Mouse (Mus musculus) midbrain, embryonic 13.5 days (tissue): ENCODE data around the gene Spata5. TPM values are rescaled to one million over a fixed set of nuclear protein-coding genes. Genes with fewer than 3 reads are reported as not detected.
"Not testable (repeated sequence)": the region's sequence is repeated elsewhere in the genome, so short reads cannot be mapped to it uniquely, and the experiment has no call there.

Experiments
- ATAC-seq: fragments of 200-750 bp; cut with Nextera tagmentation; 2 replicates; pipeline ENCODE4 v1.8.0; 2017; ENCODE audit warnings: mild to moderate bottlenecking, moderate TSS enrichment, moderate library complexity
- H3K27ac ChIP-seq: fragments of 300-500 bp; sonication (generic); 2 replicates; pipeline ENCODE4 v1.5.1; 2015; ENCODE audit warnings: inconsistent platforms, mild to moderate bottlenecking, moderate library complexity
- H3K27me3 ChIP-seq: fragments of 300-500 bp; sonication (generic); 2 replicates; pipeline ENCODE4 v1.6.1; 2015; ENCODE audit warnings: mild to moderate bottlenecking, inconsistent platforms
- H3K36me3 ChIP-seq: fragments of 300-500 bp; sonication (generic); 2 replicates; pipeline ENCODE4 v1.6.1; 2015; ENCODE audit warnings: mild to moderate bottlenecking, inconsistent platforms
- H3K4me1 ChIP-seq: fragments of 300-500 bp; sonication (generic); replicated peaks from 2 replicates; pipeline ENCODE4 v1.6.1; 2015; ENCODE audit warnings: inconsistent platforms
- H3K4me2 ChIP-seq: fragments of 300-500 bp; sonication (generic); replicated peaks from 2 replicates; pipeline ENCODE4 v1.6.1; 2015; ENCODE audit warnings: moderate library complexity, mild to moderate bottlenecking, inconsistent platforms
- H3K4me3 ChIP-seq: fragments of 300-500 bp; sonication (generic); replicated peaks from 2 replicates; pipeline ENCODE4 v1.5.1; 2015; ENCODE audit warnings: mild to moderate bottlenecking, inconsistent platforms
- H3K9ac ChIP-seq: fragments of 300-500 bp; sonication (generic); replicated peaks from 2 replicates; pipeline ENCODE4 v1.6.1; 2015; ENCODE audit warnings: mild to moderate bottlenecking, inconsistent platforms
- H3K9me3 ChIP-seq: fragments of 300-500 bp; sonication (generic); 2 replicates; pipeline ENCODE4 v1.6.1; 2016; ENCODE audit warnings: mild to moderate bottlenecking, inconsistent platforms
- WGBS: fragments of 180-500 bp; shearing (Covaris S2); methylation state at CpG from one replicate; pipeline ENCODE4 v1.1.7; 2015; 5-methylcytosine and 5-hydroxymethylcytosine counted together
- polyA plus RNA-seq: library from polyadenylated mRNA; unstranded; fragments of >200 nt; fragmentation: Nextera tagmentation; extraction: Ambion mirVana; gene quantifications from 2 replicates; pipeline ENCODE4 v1.2.1, GENCODE M21; 2015

Spata5 gene
- polyA plus RNA-seq, 1 experiment from 2014 or later: 31.2 TPM

DNA sequence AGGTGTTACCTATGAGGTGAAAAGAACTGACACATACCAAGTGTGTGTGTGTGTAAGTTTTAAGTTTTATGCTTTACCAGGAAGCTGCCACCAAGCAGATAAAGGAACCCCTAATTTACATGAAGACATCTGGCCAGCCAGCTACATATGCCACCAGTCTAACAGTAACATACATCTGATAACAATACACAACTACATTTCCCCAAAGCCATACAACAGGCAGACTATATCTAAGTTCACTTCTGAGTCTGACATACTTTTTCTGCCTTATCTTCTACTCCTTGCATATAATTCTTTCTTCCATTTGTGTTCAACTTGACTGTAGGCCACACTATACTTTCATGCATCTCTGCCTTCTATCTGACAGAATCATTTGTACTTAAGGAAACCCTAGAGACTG lies 112.4 kb downstream of the Spata5 start:
- Histone ChIP-seq H3K27ac (no peak overlapping the region), H3K4me3 (no peak overlapping the region), H3K4me1 (no peaks in the 10 kb centered on the region), H3K4me2 (no peak overlapping the region), H3K27me3 (no peaks in the 10 kb centered on the region), H3K9me3 (no peaks in the 10 kb centered on the region), H3K9ac (no peak overlapping the region), H3K36me3 (0 out of 2 replicates have a peak, but pooled peaks cover 13% of the 10 kb centered on the region)
- ATAC-seq: no peak

DNA sequence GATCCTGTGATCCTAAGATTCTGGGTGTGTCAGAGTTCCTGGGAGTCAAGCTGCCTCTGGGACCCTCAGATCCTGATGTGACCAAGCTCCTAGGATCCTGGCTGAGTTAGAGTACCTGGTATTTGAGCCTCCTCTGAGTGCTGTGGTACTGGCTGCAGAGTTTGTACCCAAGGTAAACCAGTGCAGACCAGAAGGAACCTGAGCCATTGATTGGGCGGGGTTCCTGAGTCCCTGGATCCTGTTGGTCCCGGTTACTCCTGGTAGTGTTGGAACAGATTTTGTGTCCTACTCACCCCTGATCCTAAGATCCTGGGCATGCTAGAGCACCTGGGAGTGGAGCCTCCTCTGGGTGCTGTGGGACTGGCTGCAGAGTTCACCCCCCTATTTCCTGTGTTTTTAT lies 121.0 kb downstream of the Spata5 start:
- H3K27ac ChIP-seq, ATAC-seq, H3K4me3 ChIP-seq, H3K4me1 ChIP-seq, H3K27me3 ChIP-seq, H3K9ac ChIP-seq, H3K36me3 ChIP-seq, H3K4me2 ChIP-seq, H3K9me3 ChIP-seq: not testable (repeated sequence)
- WGBS: 100% methylated on average over 2 of the region's 2 CpGs

DNA sequence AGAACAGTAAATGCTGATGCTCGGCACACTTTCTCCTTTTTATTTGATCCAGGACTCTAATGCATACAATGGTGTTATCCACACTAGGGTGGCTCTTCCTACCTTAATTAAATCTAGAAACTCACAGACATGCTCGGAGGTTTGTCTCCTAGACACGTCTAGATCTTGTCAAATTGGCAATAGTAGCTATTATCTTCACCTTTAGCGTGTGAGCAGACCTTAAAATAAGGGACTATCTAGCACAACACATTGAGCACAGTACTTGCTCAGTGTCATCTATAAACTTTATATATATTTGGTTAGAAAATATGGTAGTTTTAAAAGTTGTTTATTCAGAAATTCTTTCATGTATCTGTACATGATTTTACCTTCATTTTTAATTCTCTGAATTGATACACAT lies 126.7 kb downstream of the Spata5 start:
- Histone ChIP-seq H3K4me3 (no peak overlapping the region), H3K27me3 (no peaks in the 10 kb centered on the region), H3K36me3 (no peaks in the 10 kb centered on the region), H3K4me1 (no peaks in the 10 kb centered on the region), H3K9me3 (no peaks in the 10 kb centered on the region), H3K9ac (no peak overlapping the region), H3K4me2 (no peak overlapping the region), H3K27ac (no peak overlapping the region)
- no peak for ATAC-seq
- 78% methylated on average over 4 of the region's 4 CpGs for WGBS

DNA sequence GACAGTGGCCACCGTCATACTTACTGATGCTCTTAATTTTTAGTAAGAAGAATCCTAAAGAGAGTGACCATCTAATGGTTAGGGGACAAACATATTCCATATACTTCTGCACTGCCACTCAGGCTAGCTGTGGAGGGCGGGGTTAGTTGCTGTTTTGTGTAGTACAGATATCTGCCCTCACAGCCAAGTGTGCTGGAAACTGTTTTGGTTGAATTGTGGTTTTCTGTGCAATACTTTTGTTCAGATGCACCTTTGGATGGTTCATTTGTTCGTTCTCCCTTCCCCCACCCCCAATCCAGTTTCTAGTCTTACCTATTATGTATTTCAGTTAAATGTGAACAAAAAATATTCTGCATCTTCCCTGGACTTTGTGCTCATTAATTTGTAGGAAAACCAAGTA lies 130.5 kb downstream of the Spata5 start:
- H3K36me3 ChIP-seq: no peaks in the 10 kb centered on the region
- H3K27me3 ChIP-seq: no peaks in the 10 kb centered on the region
- no peaks in the 10 kb centered on the region for H3K4me1 ChIP-seq
- H3K4me2 ChIP-seq: no peak overlapping the region
- no peak for ATAC-seq
- WGBS: 89% methylated on average over 3 of the region's 3 CpGs
- H3K4me3 ChIP-seq: no peak overlapping the region
- no peaks in the 10 kb centered on the region for H3K9me3 ChIP-seq
- H3K9ac ChIP-seq: no peak overlapping the region
- no peak overlapping the region for H3K27ac ChIP-seq

DNA sequence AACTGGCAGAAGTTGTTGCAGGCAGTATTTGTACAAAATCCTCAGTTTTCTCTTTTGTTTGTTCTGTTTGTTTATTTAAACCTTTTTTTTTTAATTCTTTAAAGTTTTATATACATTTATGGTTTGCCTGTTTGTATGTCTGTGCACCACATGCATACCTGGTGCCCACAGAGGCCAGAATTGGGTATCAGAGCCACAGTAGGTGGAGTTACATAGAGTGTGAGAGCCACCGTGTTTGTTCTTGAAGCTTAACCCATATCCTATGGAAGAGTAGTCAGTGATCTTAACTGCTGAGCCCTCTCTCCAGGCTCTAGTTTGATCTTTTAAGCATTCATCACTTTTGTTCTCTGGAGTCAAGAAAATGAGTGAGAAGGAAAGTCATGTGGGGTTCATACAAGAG lies 130.9 kb downstream of the Spata5 start:
- H3K4me3 ChIP-seq: no peak overlapping the region
- H3K27me3 ChIP-seq: no peaks in the 10 kb centered on the region
- no peaks in the 10 kb centered on the region for H3K36me3 ChIP-seq
- ATAC-seq: no peak
- H3K4me2 ChIP-seq: no peak overlapping the region
- H3K9ac ChIP-seq: no peak overlapping the region
- H3K4me1 ChIP-seq: no peaks in the 10 kb centered on the region
- no peak overlapping the region for H3K27ac ChIP-seq
- H3K9me3 ChIP-seq: no peaks in the 10 kb centered on the region
- 56% methylated on average over 1 of the region's 1 CpGs for WGBS

DNA sequence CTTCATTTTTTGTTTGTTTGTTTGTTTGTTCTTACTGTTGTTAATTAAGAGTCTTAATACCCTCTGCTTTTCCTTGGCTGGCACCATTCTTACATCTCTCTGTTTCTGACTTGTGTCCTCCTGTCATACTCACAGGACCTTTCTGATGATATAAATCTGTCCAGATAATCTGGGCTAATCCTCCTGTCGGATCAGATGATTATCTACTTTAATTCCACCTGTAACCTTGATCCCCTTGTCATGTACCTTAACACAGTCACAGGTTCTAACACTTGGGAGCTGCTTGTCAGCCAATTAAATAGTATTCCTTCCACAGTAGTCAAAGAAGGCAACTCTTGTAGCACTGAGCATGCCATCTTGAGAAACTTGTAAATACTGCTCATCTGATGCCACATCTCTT lies 131.8 kb downstream of the Spata5 start:
- H3K4me3 ChIP-seq: no peak overlapping the region
- no peaks in the 10 kb centered on the region for H3K36me3 ChIP-seq
- no peaks in the 10 kb centered on the region for H3K4me1 ChIP-seq
- H3K27ac ChIP-seq: no peak overlapping the region
- H3K4me2 ChIP-seq: no peak overlapping the region
- no peak overlapping the region for H3K9ac ChIP-seq
- no peaks in the 10 kb centered on the region for H3K9me3 ChIP-seq
- no peaks in the 10 kb centered on the region for H3K27me3 ChIP-seq
- 78% methylated on average over 1 of the region's 1 CpGs for WGBS
- ATAC-seq: no peak

DNA sequence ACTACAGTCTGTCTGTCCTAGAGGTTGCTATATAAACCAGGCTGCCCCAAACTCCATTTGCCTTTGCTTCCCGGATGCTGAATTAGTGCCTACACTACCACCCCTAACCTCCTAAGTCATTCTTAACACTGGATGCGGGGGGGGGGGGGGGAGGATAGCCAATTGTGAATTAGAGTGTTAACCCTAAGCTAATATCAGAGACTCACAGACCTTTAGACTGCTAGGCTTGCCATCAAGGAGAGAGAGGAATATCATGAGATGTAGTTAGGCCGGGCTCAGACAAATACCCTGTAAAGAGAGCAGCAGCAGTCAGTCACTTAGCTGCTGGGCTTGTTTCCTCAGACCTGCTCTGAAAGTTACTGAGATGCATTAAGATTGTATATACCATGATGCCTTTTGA lies 132.5 kb downstream of the Spata5 start:
- H3K9me3 ChIP-seq: no peaks in the 10 kb centered on the region
- no peak overlapping the region for H3K27ac ChIP-seq
- no peaks in the 10 kb centered on the region for H3K4me1 ChIP-seq
- no peak overlapping the region for H3K4me3 ChIP-seq
- WGBS: 80% methylated on average over 3 of the region's 3 CpGs
- no peaks in the 10 kb centered on the region for H3K36me3 ChIP-seq
- H3K27me3 ChIP-seq: no peaks in the 10 kb centered on the region
- H3K4me2 ChIP-seq: no peak overlapping the region
- ATAC-seq: no peak
- no peak overlapping the region for H3K9ac ChIP-seq

DNA sequence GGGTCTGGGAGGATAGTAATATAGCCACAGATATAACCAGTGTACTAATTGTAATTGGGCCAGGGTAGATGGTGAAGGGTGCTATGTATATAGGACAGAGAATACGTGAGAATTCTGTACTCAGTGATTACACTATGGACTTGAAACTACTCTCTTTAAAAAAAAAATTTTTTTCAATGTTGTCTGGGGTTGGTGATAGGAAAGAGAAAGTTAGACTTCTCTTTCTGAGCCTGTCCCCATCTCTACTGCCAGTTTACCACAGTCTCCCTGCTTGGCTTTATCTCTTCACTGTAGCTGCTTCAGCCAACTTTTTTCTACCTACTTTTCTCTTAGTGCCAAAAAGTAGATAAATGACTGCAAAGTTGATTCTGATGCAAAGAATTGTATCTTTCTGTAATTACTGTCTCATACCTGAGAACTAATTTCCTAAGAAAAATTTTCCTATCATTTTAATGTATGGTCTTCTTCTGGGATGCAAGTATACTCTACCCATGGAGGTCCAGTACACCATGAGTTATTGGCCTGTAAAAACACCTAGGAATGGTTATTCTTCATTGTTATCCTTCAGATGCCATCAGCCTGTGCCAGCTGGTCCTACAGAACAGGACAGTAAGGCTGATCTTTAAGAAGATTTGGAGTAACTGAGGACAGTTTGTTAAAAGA lies 133.8 kb downstream of the Spata5 start:
- Histone ChIP-seq H3K9ac (no peak overlapping the region), H3K4me3 (no peak overlapping the region), H3K36me3 (no peaks in the 10 kb centered on the region), H3K27ac (no peak overlapping the region), H3K4me1 (no peaks in the 10 kb centered on the region), H3K27me3 (no peaks in the 10 kb centered on the region), H3K9me3 (no peaks in the 10 kb centered on the region), H3K4me2 (no peak overlapping the region)
- 96% methylated on average over 1 of the region's 1 CpGs for WGBS
- ATAC-seq: no peak

DNA sequence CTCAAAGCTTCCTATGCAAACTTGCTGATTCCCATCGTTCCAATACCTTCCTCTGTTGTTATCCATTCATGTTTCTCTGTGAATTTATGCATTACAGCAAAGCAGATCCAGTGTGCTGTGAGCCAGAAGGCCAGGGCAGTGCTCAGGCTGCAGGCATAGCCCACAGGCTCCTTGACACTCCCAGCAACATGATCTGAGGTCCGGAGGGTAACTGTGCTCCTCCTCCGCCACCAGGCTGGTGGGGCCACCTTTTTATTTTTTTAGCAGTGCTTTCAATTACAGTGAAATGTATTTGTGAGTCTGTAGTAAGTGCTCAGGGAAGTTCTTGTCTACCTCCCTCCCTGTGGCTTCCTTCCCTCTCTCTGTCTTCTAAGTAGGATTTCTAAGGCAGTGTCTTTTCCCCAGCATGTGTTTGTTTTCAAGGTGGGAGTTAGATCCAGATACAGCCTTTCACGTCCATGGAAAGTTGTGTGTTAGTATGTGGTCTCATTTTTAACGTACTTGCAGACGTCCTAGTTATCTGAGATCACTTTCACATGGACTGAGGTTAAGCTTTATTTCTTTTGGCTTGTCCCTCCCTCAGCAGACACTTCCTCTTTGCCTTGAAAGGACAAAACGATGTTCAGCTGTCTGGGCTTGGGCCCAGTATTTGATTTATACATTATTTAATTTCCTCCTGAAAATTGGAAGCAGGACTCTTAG lies 136.9 kb downstream of the Spata5 start:
- H3K27me3 ChIP-seq: no peaks in the 10 kb centered on the region
- no peak for ATAC-seq

DNA sequence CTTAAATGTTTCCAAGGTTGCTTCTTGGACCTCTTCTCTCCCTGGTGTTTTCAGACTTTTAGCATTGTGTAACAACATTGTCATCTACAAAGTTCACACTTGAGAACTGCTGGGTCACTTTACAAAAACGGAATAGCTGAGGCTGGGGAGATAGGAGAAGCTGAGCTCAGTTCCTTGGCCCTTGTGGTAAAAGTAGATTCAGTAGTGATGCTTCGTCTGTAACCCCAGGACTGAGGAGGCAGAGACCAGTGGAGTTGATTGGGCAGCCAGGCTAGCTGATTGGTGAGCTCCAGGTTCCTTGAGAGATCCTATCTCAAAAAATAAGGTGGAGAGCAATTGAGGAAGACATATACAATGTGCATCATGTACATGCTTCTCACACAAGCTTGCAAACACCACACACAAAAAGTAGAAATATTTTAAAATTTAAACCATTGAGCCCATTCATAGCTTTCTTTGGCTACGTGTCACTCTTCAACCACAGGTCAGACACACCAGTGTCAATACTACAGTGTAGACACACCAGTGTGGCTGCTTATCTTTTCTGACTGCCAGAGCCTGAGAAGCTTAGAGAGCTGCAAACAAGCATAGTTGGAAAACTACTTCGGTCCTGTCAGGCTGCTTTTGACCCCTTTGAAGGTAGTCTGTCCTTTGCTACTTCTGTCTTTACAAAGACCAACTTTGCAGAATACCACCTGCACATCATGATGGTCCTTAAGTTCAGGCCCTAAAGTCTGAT lies 138.2 kb downstream of the Spata5 start:
- H3K4me3 ChIP-seq: no peak overlapping the region
- WGBS: 91% methylated on average over 4 of the region's 4 CpGs
- no peak overlapping the region for H3K4me2 ChIP-seq
- ATAC-seq: no peak
- no peaks in the 10 kb centered on the region for H3K9me3 ChIP-seq
- H3K36me3 ChIP-seq: no peaks in the 10 kb centered on the region
- no peaks in the 10 kb centered on the region for H3K4me1 ChIP-seq
- no peaks in the 10 kb centered on the region for H3K27me3 ChIP-seq
- H3K27ac ChIP-seq: no peak overlapping the region
- H3K9ac ChIP-seq: no peak overlapping the region

More for the DNA sequence above, 136.9 kb downstream of the Spata5 start:
- H3K36me3 ChIP-seq: no peaks in the 10 kb centered on the region
- WGBS: 80% methylated on average over 7 of the region's 7 CpGs
- H3K4me1 ChIP-seq: no peaks in the 10 kb centered on the region
- no peaks in the 10 kb centered on the region for H3K9me3 ChIP-seq
- no peak overlapping the region for H3K4me3 ChIP-seq
- H3K9ac ChIP-seq: no peak overlapping the region
- no peak overlapping the region for H3K4me2 ChIP-seq
- H3K27ac ChIP-seq: no peak overlapping the region

DNA sequence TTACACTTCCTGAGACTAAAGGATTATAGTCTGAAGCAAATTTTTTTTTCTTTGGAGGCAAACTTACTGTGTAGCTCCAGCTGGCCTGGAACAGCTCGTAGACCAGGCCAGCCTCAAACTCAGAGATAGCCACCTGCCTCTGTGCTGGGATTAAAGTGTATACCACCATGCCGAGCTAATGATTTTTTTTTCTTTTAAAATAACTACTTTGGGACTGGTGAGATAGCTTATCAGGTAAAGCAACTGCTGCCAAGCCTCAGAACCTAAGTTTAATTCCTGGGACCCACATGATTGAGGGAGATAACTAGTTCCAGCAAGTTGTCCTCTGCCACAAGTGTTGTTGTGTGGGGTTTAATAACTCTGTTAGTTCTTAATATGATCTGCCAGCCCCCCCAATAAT lies 139.6 kb downstream of the Spata5 start:
- Histone ChIP-seq H3K9me3 (no peaks in the 10 kb centered on the region), H3K9ac (no peak overlapping the region), H3K4me2 (no peak overlapping the region), H3K36me3 (no peaks in the 10 kb centered on the region), H3K27ac (no peak overlapping the region), H3K4me3 (no peak overlapping the region), H3K4me1 (no peaks in the 10 kb centered on the region), H3K27me3 (no peaks in the 10 kb centered on the region)
- 81% methylated on average over 2 of the region's 2 CpGs for WGBS
- ATAC-seq: no peak

DNA sequence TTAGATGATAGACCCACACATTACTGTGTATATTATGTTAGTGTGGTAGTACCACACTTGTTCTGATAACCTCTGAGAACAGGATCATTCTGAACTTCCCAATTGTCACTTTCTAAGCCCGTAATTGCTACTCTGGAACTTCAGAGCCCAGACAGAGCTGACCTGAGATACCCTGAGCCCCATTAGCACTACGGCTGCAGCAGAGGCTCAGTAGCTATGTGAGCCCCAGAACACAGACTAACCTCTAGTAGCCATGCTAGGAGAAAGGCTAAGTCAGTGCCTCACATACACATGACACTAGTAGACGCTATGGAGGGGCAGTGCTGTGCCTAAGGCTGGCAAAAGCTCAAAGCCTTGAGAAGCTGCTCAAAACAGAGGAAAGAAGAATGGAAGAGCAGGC lies 141.8 kb downstream of the Spata5 start:
- WGBS: 93% methylated on average over 3 of the region's 3 CpGs
- no peak for ATAC-seq
- no peaks in the 10 kb centered on the region for H3K36me3 ChIP-seq
- no peaks in the 10 kb centered on the region for H3K4me1 ChIP-seq
- no peak overlapping the region for H3K9ac ChIP-seq
- H3K27me3 ChIP-seq: no peaks in the 10 kb centered on the region
- H3K9me3 ChIP-seq: no peaks in the 10 kb centered on the region
- no peak overlapping the region for H3K27ac ChIP-seq
- H3K4me2 ChIP-seq: no peak overlapping the region
- no peak overlapping the region for H3K4me3 ChIP-seq
